Mouse (Mus musculus) lung, postnatal 4 days (tissue): ENCODE results near the gene AB124611.
"Not testable (repeated sequence)": the region's sequence is repeated elsewhere in the genome, so short reads cannot be mapped to it uniquely, and the experiment has no call there.

ENCODE experiments used
- DNase-seq, 2 experiments: peaks; one replicate each; pipeline ENCODE4 v3.0.0; 2021

The AB124611 gene

DNA sequence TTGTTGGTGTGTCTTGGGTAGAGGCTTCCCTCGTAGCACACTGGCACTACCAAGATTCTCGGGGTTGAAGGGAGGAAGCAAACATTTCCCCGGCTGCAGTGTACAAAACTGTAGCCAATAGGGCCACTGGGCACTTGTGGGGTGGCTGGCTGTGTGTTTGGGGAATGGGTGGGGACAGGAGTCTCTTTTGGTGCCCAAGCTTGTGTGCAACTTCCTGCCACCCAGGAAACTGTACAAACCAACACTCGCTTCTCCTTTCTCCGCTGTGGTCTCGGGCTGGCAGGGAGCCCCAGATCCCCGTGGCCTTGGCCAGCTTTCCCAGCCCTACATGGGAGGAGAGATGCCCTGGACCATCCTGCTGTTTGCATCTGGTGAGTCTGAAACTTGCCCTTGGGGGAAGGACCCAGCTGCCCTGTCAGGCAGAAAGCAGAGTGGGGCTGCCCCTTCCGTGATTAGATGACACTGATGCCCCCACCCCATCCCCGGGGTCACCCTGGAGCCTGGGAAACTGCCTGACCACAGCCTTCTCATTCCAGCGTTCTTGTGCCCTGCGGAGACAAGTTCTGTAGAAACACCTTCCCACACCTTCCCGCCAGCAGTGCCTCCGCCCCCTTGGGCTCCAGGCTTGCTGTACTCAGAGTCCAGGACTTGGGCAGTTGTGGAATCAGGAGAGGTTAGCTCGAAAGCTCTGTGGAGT is at the start of gene AB124611:
TSS of gene AB124611 (plus strand) at position 240 of the 697 bp plus-strand sequence.
- DNase-seq: peak; percentile 65 to 70

DNA sequence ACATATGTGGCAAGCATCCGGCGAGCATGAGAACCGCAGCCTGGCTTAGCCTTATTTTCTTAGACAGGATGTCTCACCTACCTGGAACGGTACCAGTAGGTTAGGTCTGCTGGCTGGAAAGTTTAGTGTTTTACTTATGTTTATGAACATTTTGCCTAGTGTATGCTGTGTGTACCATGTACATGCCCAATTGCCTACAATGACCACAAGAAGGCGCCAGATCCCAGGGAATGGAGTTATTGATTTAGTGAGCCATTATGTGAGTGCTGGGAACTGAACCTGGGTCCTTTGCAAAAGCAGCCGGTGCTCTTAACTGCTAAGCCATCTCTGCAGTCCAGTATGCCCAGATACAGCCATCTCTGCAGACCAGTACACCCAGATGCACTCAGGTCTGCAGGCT is 48.3 kb upstream of the AB124611 start:
- DNase-seq: no peak

DNA sequence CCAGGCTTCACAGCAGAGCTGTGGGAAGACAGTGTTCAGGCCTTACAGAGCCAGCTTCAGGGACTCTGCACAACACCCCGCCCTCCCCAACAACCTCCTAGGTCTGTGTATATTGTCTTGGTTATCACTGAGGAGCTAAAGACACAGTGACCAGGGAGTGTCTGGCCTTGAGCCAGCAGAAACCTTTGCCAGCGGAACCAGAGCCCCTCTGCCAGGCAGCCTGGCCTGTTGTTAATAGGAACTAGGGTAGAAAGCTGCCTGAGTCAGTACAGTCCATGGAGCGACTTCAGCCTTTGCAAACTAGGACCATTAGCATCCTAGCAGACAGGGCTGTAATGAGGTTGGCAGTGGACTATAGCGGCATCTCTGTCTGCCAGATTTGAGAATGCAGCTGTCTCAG is 41.9 kb upstream of the AB124611 start:
- DNase-seq: no peak

DNA sequence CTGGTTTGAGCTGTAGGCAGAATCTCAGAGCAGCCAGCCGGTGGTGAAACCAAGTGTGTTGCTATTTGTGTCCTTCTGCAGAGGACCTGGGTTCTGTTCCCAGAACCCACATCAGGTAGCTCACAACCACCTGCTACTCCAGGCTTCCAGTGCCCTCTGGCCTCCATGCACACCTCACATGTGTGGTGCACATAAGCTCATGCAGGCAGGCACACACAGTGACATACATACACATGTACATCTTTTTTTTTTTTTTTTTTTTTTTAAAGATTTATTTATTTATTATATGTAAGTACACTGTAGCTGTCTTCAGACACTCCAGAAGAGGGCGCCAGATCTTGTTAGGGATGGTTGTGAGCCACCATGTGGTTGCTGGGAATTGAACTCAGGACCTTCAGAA is 37.7 kb upstream of the AB124611 start:
- not testable (repeated sequence) for DNase-seq

DNA sequence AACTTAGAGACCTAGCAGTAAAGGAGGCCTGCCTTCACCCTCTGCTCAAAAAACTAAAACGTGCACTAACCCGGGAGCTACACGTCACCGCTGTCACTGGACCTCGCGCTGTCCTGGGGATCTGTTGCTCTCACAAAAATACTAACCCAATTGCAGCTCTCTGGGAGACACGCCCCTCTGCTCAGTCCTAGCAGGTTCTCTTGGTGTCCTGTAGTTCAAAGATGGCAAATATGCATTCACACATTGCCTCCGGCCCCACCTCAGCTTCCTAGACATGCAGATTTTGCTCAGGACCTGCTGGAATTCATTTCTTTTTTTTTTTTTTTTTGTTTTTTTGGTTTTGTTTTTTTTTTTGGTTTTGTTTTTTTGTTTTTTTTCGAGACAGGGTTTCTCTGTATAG is 35.3 kb upstream of the AB124611 start:
- DNase-seq: no peak

DNA sequence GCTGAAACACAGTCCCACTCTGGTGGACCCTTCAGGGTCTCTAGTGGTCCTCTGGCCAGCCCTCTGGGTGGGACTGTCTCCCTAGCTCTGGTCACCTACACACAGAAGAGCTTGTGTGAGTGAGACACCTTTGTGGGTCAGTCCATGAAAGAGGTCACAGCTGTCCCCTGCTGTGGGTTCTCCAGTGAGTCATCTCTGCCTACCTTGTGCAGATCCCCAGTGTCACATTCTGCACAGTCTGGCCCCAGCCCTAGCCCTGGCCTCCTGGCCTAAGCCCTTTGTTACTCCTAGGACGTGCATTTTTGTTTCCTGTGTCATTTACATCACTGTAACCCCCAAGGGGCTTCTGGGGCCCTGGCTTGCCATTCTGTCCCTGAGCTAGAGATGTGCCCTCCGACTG is 32.1 kb upstream of the AB124611 start:
- DNase-seq: no peak

DNA sequence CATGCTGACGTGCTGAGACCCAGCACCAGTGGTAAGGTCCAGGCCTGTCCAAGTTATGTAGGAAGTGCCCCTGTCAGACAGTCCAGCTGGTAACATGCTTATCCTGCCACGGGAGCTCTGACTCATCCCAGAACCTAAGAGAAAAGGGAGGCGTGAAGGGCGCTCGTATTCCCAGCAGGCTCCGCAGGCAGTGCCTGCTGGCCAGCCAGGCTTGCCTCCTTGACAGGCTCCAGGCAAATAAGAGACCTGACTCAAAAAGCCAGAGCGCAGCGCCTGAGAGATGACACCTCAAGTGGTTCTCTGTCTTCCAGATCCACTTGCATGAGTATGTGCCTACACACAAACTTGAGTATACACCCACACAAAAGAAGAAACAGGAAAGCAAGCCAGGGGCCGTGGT is 31.2 kb upstream of the AB124611 start:
- DNase-seq: no peak

DNA sequence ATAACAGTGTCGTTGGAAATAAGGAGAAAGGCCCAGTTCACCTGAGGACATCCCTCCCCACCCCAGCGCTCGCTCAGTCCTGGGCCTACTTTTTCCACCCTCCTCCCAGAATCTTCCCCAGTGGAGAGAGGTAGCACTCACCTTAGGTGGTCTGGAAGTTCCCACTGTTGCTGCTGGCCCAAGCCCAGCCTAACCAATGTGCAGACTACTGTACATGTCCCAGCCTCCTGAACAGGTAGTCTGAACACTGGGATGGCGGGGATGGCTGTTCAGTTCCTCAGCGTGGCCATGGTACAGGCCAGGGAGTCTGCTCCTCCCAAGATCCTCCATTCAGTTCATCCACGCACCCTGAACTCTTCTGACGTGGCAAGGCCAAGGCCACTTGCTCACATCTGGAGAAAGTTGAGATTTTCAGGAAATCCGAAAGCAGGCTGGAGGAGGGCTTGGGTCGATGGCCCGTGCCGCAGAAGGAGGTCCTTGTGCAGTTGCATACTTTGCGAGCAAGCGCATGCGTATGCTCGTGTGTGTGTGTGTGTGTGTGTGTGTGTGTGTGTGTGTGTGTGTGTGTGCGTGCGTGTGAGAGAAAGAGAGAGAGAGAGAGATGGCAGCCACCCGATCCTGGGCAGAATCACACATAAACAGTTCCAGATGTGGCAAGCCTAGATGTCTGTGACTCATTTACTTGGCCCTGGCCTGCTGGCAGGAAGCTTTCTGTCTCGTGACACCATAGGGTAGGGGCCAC is 29.5 kb upstream of the AB124611 start:
- peak in 1 of 2 experiments; percentile 51 for DNase-seq

DNA sequence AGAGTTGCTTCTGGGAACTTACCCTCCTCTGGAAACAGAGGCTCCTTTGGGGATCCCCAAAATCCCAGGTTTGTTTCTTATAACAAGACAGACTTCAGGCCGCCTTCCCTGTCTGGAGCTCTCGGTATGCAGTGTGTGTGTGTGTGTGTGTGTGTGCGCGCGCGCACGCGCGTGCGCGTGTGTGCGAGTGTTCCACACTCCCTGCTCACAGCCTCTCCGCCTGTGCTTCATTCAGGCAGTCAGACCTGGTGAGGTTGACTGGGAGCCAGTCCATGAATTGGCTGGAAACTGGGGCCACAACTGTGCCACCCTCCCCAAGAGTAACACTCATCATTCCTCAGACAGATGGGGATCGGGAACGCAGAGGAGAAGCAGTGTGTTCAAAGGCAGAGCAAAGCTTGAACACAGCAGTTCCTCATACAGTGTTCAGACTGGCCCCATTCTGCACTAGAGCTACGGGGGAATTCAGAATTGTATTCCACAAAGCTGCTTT is 28.9 kb upstream of the AB124611 start:
- DNase-seq: no peak

DNA sequence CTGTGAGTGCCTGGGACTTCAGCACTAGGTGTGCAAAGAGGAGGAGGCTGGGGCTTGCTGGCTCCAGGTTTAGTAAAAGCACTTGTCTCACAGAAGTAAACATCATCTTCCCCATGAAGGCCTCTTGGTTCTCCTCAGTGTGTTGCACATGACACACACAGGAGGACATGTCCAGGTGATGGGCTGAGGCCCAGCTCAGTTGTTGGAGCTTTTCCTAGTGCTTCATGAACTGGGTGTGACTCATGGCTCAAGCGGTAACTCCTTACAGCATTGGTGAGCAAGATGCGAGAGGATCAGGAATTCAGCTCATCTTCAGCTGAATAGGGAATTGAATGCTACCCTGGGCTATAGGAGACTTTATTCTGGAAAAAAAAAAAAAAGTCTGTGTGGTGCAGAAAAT is 28.3 kb upstream of the AB124611 start:
- no peak for DNase-seq

DNA sequence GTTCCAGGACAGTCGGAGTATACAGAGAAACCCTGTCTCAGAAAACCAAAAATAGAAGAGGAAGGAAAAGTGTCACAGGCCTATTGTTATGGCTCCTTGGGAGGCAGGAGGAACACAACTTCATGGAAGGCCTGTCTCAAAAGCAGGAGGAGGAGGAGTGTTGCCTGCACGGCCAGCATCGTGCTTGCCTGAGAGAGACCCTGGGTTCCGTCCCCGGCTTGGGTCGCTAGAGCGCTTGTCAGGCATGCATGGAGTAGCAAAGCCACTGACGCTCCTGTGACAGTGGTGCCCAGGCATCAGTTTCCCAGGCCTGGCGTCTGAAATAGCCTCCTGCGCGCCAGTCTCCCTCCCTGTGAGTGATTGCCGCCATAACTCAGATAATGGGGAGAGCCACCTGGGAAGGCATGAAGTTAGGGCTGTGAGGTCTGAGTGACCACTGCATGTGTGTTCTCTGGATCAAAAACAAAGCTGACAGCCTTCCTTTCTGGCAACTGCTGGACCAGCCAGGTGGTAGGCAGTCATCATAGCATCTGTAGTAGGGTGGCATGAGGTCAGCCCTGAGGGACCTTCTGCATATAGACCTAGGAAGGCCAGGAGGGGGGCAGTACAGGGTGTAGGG is 27.6 kb upstream of the AB124611 start:
- DNase-seq: no peak

DNA sequence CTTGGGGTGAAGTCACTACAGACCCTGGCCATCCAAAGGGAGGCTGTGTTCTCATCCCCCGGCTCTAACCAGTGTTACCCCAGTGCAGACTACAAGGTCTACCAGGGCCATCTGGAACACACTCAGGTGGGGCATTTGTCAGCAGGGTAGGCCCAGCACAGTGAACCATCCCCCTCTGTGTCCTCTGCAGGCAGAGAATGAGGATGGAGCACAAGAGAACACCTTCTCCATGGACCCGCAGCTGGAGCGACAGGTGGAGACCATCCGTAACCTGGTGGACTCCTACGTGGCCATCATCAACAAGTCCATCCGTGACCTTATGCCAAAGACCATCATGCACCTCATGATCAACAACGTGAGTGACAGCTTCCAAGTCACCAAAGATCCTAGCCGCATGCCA is 22.6 kb upstream of the AB124611 start:
- DNase-seq: no peak

DNA sequence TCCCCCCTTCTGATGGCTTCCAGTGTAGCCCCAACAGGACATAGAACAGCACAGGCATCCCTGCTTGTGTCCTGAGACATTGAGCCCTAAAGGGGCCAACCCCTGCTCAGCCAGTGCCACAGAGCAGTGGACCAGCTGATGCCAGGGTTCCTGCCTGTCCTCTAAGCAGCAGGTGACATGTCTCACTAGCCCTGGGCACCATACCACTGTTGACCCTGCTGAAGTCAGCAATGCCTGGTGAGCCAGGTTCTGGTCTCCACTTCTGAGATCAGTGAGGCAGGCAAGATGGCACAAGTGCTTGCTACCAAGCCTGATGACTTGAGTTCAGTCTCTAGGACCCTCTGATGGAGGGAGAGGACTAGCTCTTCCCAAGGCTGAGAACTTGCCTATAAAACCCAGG is 20.2 kb upstream of the AB124611 start:
- DNase-seq: no peak

DNA sequence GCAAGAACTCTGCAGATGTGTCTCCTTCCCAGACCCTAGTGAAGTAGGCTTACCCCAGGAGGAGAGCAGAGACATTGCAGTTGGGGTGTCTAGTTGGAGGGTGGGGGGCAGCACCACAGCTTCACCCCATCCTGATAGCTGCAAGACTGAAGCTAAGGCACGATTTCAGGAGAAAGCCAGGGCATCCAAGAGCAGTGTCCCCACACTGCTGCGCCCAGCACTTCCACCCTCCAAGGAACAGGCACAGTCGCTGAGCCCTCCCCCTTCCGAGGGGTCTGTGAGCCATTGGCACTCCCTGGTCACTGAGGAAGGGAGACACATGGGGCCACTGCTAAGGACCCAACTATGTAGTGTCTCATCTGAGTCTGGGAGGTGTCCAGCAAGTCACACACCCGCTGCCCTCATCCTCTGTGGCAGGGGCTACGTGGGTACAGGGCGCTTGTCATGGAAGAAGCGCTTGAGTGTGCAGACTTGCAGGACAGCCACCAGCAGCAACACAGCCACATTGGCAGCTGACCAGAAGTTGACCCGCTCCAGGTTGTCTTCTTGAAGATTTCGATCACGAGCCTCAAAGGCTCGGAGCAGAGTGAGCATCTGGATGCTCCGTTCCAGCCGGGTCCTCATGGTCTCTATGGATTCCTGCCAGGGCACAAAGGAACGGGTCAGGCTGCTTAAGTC is 18.1 kb upstream of the AB124611 start:
- DNase-seq: no peak

DNA sequence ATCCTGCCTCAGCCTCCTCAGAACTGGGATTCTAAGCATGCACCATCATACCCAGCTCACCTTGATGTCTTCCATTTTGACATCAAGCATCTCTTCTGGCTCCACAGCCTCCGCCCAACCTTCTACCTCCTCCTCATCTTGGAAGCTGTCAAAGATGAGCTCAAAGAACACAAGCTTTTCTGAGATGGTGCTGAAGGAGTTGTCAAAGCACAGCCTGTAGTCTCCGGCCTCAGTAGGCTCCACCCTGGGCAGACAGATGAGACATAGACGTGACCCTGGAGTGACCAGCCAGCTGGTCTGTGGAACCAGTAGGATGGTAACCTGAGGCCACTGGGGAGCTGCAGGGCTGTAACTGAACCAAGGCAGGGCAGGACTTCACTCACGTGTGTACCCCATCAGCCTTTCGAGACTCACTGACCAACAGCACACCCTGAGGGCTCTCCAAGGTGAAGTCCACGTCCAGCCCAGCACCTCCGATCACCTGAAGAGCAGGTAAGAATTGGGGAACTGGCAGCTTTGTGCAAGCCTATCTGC is 17.0 kb upstream of the AB124611 start:
- no peak for DNase-seq

DNA sequence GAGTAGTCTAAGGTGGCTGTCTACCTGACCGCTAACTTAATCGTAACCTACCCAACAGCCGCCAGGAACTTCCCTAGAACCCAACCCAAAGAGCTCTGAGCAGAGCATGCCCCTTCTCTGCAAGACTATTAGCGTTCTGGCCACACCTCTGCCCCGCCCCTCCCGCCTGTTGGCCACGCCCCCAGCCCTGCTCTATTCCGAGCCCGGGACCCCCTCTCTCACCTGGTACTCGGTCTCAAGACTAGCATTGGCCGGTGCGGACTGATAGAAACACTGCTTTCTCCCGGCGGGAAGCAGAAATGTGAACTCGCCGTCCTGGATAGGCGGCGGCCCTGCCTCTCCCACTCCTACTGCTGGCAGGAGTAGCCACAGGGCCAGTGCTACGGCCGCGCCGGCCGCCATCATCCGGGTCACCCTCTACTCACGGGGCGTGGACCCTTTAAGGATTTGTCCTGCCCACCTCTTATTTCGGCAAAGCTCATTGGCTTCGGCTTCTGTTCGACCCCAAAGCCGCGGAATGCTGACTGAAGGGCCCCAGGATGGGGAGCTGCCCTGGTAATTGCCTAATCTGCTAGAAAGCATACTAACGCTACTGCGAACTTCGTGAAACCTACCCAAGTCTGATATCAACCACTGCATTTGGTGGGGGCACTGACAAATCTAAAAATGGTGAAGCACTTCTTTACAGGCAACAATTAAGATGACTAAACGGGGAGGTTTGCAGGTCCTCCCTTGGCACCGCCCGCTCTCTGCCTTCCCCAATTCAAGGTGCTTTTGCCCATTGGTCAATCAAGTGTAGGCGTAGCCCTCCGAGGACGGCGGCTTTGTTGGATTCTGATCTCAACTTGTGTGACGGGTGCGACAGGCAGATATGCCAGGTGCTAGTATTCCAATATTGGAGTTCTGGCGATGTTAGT is 15.9 kb upstream of the AB124611 start, which contains the start of gene Tmed1:
TSS of gene Tmed1 (minus strand) at position 481 of the 917 bp plus-strand sequence.
- peak; percentile 95 to 96 for DNase-seq

DNA sequence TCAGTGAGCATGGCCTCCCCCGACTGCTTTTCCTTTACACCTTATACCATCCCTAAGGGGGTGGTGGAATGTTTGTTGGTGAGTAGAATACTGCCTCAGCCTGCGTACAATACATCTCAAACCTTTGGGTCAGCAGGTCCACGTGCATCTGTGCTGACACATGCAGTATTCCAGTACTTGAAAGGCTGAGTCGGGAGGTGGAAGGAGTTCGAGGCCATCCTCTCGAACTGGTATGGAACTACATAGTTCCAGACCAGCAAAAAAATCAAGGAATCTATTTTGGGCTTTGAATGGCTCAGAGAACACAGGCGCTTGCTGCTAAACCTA is 15.3 kb upstream of the AB124611 start:
- DNase-seq: no peak

DNA sequence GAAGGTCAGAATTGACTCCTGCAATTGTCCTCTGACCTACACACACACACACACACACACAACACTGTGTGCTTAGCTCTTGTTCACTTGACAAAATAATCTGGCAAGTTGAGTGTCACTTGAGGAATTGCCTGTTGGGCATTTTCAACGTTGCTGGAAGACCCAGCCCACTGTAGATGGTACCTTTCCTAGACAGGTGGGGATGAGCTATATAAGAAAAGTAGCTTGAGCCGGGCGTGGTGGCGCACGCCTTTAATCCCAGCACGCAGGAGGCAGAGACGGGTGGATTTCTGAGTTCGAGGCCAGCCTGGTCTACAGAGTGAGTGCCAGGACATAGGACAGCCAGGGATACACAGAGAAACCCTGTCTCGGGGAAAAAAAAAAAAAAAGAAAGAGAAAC is 14.9 kb upstream of the AB124611 start:
- DNase-seq: no peak

DNA sequence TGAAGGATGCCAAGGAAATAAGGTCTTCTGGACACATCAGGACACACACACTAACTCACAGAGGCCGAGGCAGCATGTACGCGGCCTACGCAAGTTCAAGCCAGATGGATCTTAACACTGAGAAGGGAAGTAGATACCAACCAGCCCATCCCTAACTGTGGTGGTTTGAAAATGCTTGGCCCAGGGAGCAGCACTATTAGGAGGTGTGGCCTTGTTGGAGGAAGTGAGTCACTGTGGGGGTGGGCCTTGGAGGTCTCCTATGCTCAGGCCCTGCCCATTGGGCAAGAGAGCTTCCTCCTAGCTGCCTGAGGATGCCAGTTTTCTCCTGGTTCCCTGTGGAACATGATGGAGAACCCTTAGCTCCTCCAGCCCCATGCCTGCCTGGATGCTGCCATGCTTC is 12.5 kb upstream of the AB124611 start:
- no peak for DNase-seq

DNA sequence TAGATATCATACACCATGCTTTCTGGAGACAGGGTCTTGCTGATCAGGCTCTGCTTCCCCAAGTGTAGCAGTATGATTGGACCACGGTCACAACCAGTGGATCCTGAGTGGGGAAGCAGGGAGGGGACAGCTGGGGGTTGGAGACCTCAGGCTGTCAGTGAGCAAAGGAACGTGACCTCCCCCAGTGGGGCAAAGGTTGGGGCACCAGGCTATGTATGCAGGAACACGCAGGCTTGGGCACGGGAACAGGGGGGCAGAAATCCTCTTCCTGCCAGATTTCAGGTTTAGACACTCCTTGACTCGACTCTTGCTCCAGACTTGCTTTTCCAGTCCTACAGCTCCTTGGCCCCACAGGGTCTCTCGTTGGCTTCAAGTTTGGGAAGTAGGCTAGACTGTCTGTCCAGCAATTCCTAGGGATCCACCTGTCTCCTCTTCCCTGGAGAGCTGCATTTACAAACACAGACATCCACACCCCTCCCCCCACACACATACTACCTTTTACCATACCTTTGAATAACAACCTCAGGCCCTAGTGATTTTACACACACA is 8.0 kb upstream of the AB124611 start:
- DNase-seq: no peak

DNA sequence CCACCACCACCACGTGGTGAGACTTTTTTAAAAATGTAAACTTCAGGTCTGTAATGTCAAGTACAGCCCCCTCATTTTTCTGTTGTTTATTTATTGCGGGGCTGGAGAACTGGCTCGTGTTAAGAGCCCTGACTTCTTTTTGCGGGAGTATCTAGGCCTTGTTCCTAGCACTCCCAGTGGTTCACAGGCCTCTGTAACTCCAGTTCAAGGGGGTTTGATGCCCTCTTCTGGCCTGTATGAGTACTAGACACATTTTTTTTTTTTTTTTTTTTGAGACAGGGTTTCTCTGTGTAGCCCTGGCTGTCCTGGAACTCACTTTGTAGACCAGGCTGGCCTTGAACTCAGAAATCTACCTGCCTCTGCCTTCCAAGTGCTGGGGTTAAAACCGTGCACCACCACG is 7.3 kb upstream of the AB124611 start:
- not testable (repeated sequence) for DNase-seq
